Mouse (Mus musculus): Measurements from ENCODE around the gene Fbln5.

GRCm38 (mm10) chr12:101802445-101802844 lies 16.4 kb downstream of the Fbln5 start:
- TF ChIP-seq TAL1 (IDR thresholded peaks at IDR 0.05; ENCODE audit: low read length) (no peak), GATA1 (IDR thresholded peaks at IDR 0.05; ENCODE audit: low read length) (no peak)

All from erythroblast, embryonic 14.5 days (primary cell).